Mouse (Mus musculus) ES-E14 (cell line): ENCODE measurements at regions not wholly inside any gene's neighbourhood (a gene's known extent, or its start where the extent isn't known, plus 50 kb on each side); places are given as distances from the start of the nearest gene placed in this dataset.

ENCODE experiments used
- DNase-seq: peaks from one replicate; pipeline ENCODE4 v3.0.0-alpha.2; 2013; ENCODE audit warnings: low read depth, low spot score
- H3K27ac ChIP-seq: 2 replicates; pipeline ENCODE4 v1.5.1; 2012; ENCODE audit warnings: low read depth, mild to moderate bottlenecking, low read length, moderate library complexity, mixed read lengths; ENCODE audit not compliant: poor library complexity, insufficient read depth, severe bottlenecking
- H3K36me3 ChIP-seq: 2 replicates; pipeline ENCODE4 v1.6.1; 2012; ENCODE audit warnings: mild to moderate bottlenecking, low read length, moderate library complexity, mixed read lengths; ENCODE audit not compliant: control insufficient read depth, poor library complexity, insufficient read depth, severe bottlenecking
- H3K4me1 ChIP-seq, 2 experiments: fragments of 150-350 bp in 1 of 2; sonication (generic) in 1 of 2; 2 replicates each; pipeline ENCODE4 v1.6.1; 2012; ENCODE audit warnings: low read length in 2 of 2, mild to moderate bottlenecking in 1 of 2, mixed read lengths in 1 of 2; ENCODE audit not compliant: control insufficient read depth in 2 of 2, insufficient read depth in 2 of 2, poor library complexity in 1 of 2
- H3K4me3 ChIP-seq, 2 experiments: fragments of 150-350 bp in 1 of 2; sonication (generic) in 1 of 2; 2 replicates each; pipeline ENCODE4 v1.5.1; 2012; ENCODE audit warnings: low read length in 2 of 2, low read depth in 1 of 2, mild to moderate bottlenecking in 1 of 2, mixed read lengths in 1 of 2; ENCODE audit not compliant: insufficient read depth in 1 of 2, poor library complexity in 1 of 2, severe bottlenecking in 1 of 2
- H3K9ac ChIP-seq: 2 replicates; pipeline ENCODE4 v1.6.1; 2012; ENCODE audit warnings: low read depth, mild to moderate bottlenecking, low read length, mixed read lengths; ENCODE audit not compliant: poor library complexity, insufficient read depth, severe bottlenecking
- H3K9me3 ChIP-seq: fragments of 150-350 bp; sonication (generic); 2 replicates; pipeline ENCODE4 v1.6.1; 2012; ENCODE audit warnings: low read depth, mild to moderate bottlenecking, low read length; ENCODE audit not compliant: control insufficient read depth, insufficient read depth
- CHD2 ChIP-seq: IDR thresholded peaks from 2 replicates; pipeline ENCODE4 v1.6.1; 2014; ENCODE audit warnings: mild to moderate bottlenecking, low read depth, low read length, inconsistent platforms
- HCFC1 ChIP-seq: IDR thresholded peaks from 2 replicates; pipeline ENCODE4 v1.6.1; 2012; ENCODE audit warnings: low read length, inconsistent platforms, borderline replicate concordance; ENCODE audit not compliant: insufficient read depth
- MAFK ChIP-seq: IDR thresholded peaks from 2 replicates; pipeline ENCODE4 v1.6.1; 2014; ENCODE audit warnings: mild to moderate bottlenecking, low read depth, low read length, inconsistent platforms; ENCODE audit not compliant: insufficient read depth
- ZC3H11A ChIP-seq: IDR thresholded peaks from 2 replicates; pipeline ENCODE4 v1.6.1; 2012; ENCODE audit warnings: low read depth, mild to moderate bottlenecking, inconsistent platforms, low read length, borderline replicate concordance
- ZNF384 ChIP-seq: IDR thresholded peaks from 2 replicates; pipeline ENCODE4 v1.6.1; 2012; ENCODE audit warnings: low read depth, low read length, inconsistent platforms
- in situ Hi-C, 2 experiments: fragments of 600-800 bp; cut with MboI; formaldehyde crosslinking; loops; one replicate each; pipeline ENCODE4 v1.15.1; 2025; ENCODE audit warnings: low sequenced_read_pairs in 2 of 2, inconsistent platforms in 1 of 2; ENCODE audit not compliant: unreplicated experiment in 2 of 2

DNA sequence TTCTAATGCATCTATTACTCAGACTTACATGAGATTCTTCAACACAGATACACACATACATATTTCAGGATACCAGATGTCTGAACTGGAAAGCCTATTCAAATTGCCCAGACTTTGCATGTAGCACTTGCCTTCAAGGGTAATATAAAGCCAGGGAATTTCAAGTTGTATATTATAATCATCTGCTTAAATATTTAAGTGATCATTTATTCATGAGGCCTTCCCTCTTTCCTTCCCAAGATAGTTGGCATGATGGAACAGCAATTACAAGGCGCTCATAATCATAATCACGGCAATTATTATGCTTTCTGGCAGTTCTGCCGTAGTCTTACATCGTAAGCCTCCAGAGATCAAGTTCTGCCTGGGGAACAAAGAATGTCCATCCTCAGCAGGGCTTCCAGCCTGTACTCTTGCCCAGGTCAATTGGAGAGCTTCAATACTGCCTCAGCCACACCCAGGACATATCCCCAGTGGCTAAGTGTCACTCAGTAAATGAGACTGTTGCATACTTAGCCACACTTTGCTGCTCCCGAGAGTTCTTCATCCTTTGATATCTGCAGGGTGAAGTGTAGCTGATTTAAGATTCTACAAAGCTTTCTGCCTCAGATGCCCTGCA is 391.3 kb upstream of the Htr2a start:
- H3K27ac ChIP-seq: no peak overlapping the region
- H3K9ac ChIP-seq: no peak overlapping the region
- in situ Hi-C loops: no loop called here
- H3K4me1 ChIP-seq: no peaks in the 10 kb centered on the region
- H3K36me3 ChIP-seq: no peaks in the 10 kb centered on the region
- no peaks in the 10 kb centered on the region for H3K9me3 ChIP-seq
- TF ChIP-seq ZC3H11A (no peak), MAFK (no peak), ZNF384 (no peak), HCFC1 (no peak), CHD2 (no peak)
- no peak overlapping the region for H3K4me3 ChIP-seq
- no peak for DNase-seq

- DNase-seq: no peak
- no peaks in the 10 kb centered on the region for H3K4me1 ChIP-seq
- no peak overlapping the region for H3K4me3 ChIP-seq
- H3K36me3 ChIP-seq: no peaks in the 10 kb centered on the region
- in situ Hi-C loops: no loop called here
- TF ChIP-seq ZC3H11A: no peak
- no peak for TF ChIP-seq ZNF384
- no peak for TF ChIP-seq HCFC1
- no peak for TF ChIP-seq MAFK
- no peak for TF ChIP-seq CHD2
- H3K27ac ChIP-seq: no peak overlapping the region
- H3K9ac ChIP-seq: no peak overlapping the region
- no peaks in the 10 kb centered on the region for H3K9me3 ChIP-seq
Observed at GRCm38 (mm10) chr14:74250021-74250420, 390.6 kb upstream of the Htr2a start.

DNA sequence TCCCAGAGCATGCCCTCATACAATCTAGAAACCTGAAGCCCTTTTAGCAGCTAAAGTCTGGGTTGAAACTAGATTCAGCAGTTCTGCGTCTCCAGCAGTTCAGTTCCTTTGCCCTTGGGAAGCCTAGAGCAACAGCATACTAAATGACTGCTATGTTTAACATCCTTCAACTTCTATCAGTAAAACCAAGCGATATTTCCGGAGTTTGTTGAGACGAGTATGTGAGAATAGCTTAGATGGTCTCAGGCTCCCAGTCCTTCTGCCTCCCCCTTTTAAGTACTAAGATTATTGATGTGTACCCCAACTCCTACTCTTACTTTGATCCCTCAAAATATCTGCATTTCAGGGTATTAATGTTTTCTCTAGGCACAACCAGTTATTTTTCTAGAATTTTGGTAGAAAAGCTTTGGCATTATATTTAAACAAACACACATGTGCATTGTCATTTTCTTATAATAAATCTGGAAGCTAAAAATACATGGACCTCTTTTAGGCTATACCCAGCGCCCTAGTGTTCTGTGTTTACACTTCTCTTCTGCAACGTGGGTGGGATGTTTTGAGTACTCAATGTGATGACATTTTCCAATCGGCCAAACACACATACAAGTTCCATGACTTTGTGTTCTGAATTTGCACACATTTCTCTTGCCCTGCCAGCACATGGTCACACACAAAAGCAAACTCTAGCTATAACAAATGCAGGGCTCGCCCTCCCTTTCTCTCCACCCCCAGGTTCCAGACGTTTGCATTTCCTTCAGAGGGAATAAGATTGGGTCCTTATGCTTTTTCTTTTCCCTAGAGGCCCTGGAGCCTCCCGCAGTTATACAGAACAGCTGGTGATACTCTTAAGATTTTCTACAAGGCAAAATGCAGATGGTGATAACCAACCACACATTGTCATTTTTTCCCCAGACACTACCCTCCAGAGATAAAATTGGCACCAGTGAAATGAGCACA is 388.2 kb upstream of the Htr2a start:
- in situ Hi-C loops: no loop called here

GRCm38 (mm10) chr14:74255000-74255399 is 385.6 kb upstream of the Htr2a start:
- no peaks in the 10 kb centered on the region for H3K36me3 ChIP-seq
- TF ChIP-seq ZC3H11A (no peak), HCFC1 (no peak), CHD2 (no peak), ZNF384 (no peak), MAFK (no peak)
- DNase-seq: no peak
- in situ Hi-C loops: no loop called here
- H3K27ac ChIP-seq: no peak overlapping the region
- H3K9me3 ChIP-seq: no peaks in the 10 kb centered on the region
- no peak overlapping the region for H3K9ac ChIP-seq
- H3K4me3 ChIP-seq: no peak overlapping the region
- H3K4me1 ChIP-seq: no peaks in the 10 kb centered on the region

More for the DNA sequence above, 388.2 kb upstream of the Htr2a start:
- Histone ChIP-seq H3K9me3 (no peaks in the 10 kb centered on the region), H3K4me1 (no peaks in the 10 kb centered on the region), H3K27ac (no peak overlapping the region), H3K9ac (no peak overlapping the region), H3K4me3 (no peak overlapping the region), H3K36me3 (no peaks in the 10 kb centered on the region)
- TF ChIP-seq CHD2 (no peak), MAFK (no peak), HCFC1 (no peak)
- no peak for DNase-seq
